8 mouse cellular contexts compared by ENCODE assay signal in the genomic region with DNA sequence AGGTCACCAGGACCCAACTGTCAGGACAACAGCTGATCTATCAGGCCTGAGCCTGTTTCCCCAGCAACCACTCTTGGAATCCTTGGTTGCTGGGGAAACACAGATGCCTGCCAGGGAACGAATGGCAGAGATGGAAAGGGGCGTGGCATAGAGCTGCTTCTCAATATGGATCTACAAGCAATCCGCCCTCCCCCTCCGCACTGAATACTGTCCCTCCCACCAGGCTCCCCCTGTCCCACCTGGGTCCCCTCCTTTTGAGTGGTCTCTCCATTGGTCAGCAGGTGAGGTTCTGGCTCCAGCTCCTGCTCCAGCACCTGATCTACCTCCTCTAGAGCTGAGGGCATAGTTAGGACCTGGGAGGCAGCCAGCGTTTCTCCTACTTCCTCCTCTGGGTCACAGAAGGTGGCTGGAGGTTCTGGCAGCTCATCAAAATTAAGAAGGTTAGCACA. TPM values are rescaled to one million over a fixed set of nuclear protein-coding genes. Genes with fewer than 3 reads are reported as not detected.
DNase-seq lines count a peak whose midpoint lies in the region; ATAC-seq and TF ChIP-seq lines count a peak whose summit lies in the region.

No protein-coding gene starts in this region.

- H3K9me3 ChIP-seq in intestine, embryonic 15.5 days, result no peaks in the 10 kb centered on the region

- WGBS in cerebellum, adult 2 months, result 24% methylated on average over 5 of the region's 5 CpGs
- 49% methylated on average over 5 of the region's 5 CpGs for WGBS in intestine, embryonic 15.5 days

- no peak overlapping the region for H3K4me3 ChIP-seq in cerebellum, adult 2 months (replicated peaks; ENCODE audit: insufficient read depth, low read depth, low read length)
- H3K4me3 ChIP-seq in myocyte, result no peak overlapping the region
- H3K4me3 ChIP-seq in intestine, embryonic 15.5 days (replicated peaks), result no peak overlapping the region

- no peak overlapping the region for H3K4me2 ChIP-seq in myocyte (ENCODE audit: low read depth)
- H3K4me2 ChIP-seq in intestine, embryonic 15.5 days (replicated peaks), result no peak overlapping the region

- no peaks in the 10 kb centered on the region for H3K79me2 ChIP-seq in myocyte (ENCODE audit: control insufficient read depth, insufficient read depth)

- no peak for ATAC-seq in intestine, embryonic 15.5 days

- peaks cover 12% of the 10 kb centered on the region for H3K4me1 ChIP-seq in cerebellum, adult 2 months (ENCODE audit: control insufficient read depth, insufficient read depth, low read length)
- peaks cover 25% of the 10 kb centered on the region for H3K4me1 ChIP-seq in intestine, embryonic 15.5 days (replicated peaks)

- no peak overlapping the region for H3K9ac ChIP-seq in intestine, embryonic 15.5 days

- H3K27ac ChIP-seq in cerebellum, adult 2 months (ENCODE audit: insufficient read depth, low read length), result no peak overlapping the region
- no peak overlapping the region for H3K27ac ChIP-seq in intestine, embryonic 15.5 days

- no peak for TF ChIP-seq POLR2A in cerebellum, adult 2 months (IDR thresholded peaks at IDR 0.05; ENCODE audit: borderline replicate concordance, insufficient read depth, low read length)
- no peak for TF ChIP-seq POLR2A in myocyte (IDR thresholded peaks at IDR 0.05; ENCODE audit: insufficient read length, low read depth)

- TF ChIP-seq CTCF in cerebellum, adult 2 months (IDR thresholded peaks at IDR 0.05; ENCODE audit: borderline replicate concordance, insufficient read depth, low read depth, low read length), result no peak

- peak; percentile 37 to 47 for DNase-seq in cerebellum, adult 2 months
- no peak for DNase-seq in cerebellum, adult 11 months
- DNase-seq in embryo, embryonic 11 days, result peak; percentile 85
- peak; percentile 79 to 91 for DNase-seq in layer of hippocampus, adult 18-20 months (ENCODE audit: low spot score in 2 of 2)
- no peak for DNase-seq in adrenal gland, adult (ENCODE audit: inconsistent age in 2 of 2, low spot score in 1 of 2)
- DNase-seq in T-cell, adult 2 months (ENCODE audit: low spot score), result no peak

- H3K27me3 ChIP-seq in cerebellum, adult 2 months (ENCODE audit: control insufficient read depth, insufficient read depth, low read length), result no peaks in the 10 kb centered on the region
- H3K27me3 ChIP-seq in myocyte (ENCODE audit: control insufficient read depth, insufficient read depth, insufficient read length), result no peaks in the 10 kb centered on the region
- H3K27me3 ChIP-seq in intestine, embryonic 15.5 days (replicated peaks), result no peaks in the 10 kb centered on the region

- no peak overlapping the region for H3ac ChIP-seq in myocyte (ENCODE audit: control insufficient read depth, insufficient read length)

- H3K36me3 ChIP-seq in myocyte (ENCODE audit: control insufficient read depth, insufficient read depth), result peaks cover 11% of the 10 kb centered on the region
- peaks cover 31% of the 10 kb centered on the region for H3K36me3 ChIP-seq in intestine, embryonic 15.5 days

TF ChIP-seq in myocyte, 11 proteins besides CTCF, POLR2A, EP300 and RAD21:
- no peak for TF ChIP-seq SRF (IDR thresholded peaks at IDR 0.05; ENCODE audit: control insufficient read depth, insufficient read length, low read depth)
- TF ChIP-seq CEBPB (IDR thresholded peaks at IDR 0.05; ENCODE audit: insufficient read depth, poor library complexity, severe bottlenecking), result no peak
- TF ChIP-seq POLR2AphosphoS2 (IDR thresholded peaks at IDR 0.05; ENCODE audit: insufficient read length, low read depth), result peak; percentile 26
- TF ChIP-seq TCF12 (IDR thresholded peaks at IDR 0.05; ENCODE audit: insufficient read depth, poor library complexity, severe bottlenecking), result no peak

RNA-seq across cellular contexts. Expression of a gene that starts 10.6 kb away (rescaled TPM):
- polyA plus RNA-seq in cerebellum, adult 2 months (2012; rRNA removed), result 10.7 and 13.0 TPM in 2 replicates
- 10 to 100 TPM; 75.6 to 79.2 TPM for total RNA-seq in layer of hippocampus, adult 18-20 months (2021)
- 5.1 TPM for polyA plus RNA-seq in myocyte (2012; fragmentation: generic; extraction: Trizol)
- polyA plus RNA-seq in intestine, embryonic 15.5 days (2015; fragmentation: Nextera tagmentation; extraction: Ambion mirVana), result 0.24 and 0.28 TPM in 2 replicates

RNA-seq across cellular contexts. Expression of a gene that starts 13.3 kb away (rescaled TPM):
- polyA plus RNA-seq in cerebellum, adult 2 months (2012; rRNA removed), result 97.4 and 108 TPM in 2 replicates
- total RNA-seq in layer of hippocampus, adult 18-20 months (2021), result 100 to 1,000 TPM; 359 to 362 TPM
- polyA plus RNA-seq in myocyte (2012; fragmentation: generic; extraction: Trizol), result 165 TPM
- 103 and 109 TPM in 2 replicates for polyA plus RNA-seq in intestine, embryonic 15.5 days (2015; fragmentation: Nextera tagmentation; extraction: Ambion mirVana)

RNA-seq across cellular contexts. Expression of a gene that starts 29.8 kb away (rescaled TPM):
- polyA plus RNA-seq in cerebellum, adult 2 months (2012; rRNA removed), result 52.7 and 53.9 TPM in 2 replicates
- total RNA-seq in layer of hippocampus, adult 18-20 months (2021), result 10 to 100 TPM; 60.3 to 63.2 TPM
- 29.1 TPM for polyA plus RNA-seq in myocyte (2012; fragmentation: generic; extraction: Trizol)
- polyA plus RNA-seq in intestine, embryonic 15.5 days (2015; fragmentation: Nextera tagmentation; extraction: Ambion mirVana), result 38.3 and 38.7 TPM in 2 replicates

RNA-seq across cellular contexts. Expression of a gene that starts 38.8 kb away (rescaled TPM):
- polyA plus RNA-seq in cerebellum, adult 2 months (2012; rRNA removed), result 66.8 and 67.2 TPM in 2 replicates
- total RNA-seq in layer of hippocampus, adult 18-20 months (2021), result 10 to 100 TPM; 93.2 to 99.5 TPM
- polyA plus RNA-seq in myocyte (2012; fragmentation: generic; extraction: Trizol), result 553 TPM
- 187 and 195 TPM in 2 replicates for polyA plus RNA-seq in intestine, embryonic 15.5 days (2015; fragmentation: Nextera tagmentation; extraction: Ambion mirVana)

RNA-seq across cellular contexts. Expression of a gene that starts 48.1 kb away (rescaled TPM):
- polyA plus RNA-seq in cerebellum, adult 2 months (2012; rRNA removed), result 0.05 and 0.11 TPM in 2 replicates
- under 1 TPM; 0.32 to 0.36 TPM for total RNA-seq in layer of hippocampus, adult 18-20 months (2021)
- not detected for polyA plus RNA-seq in myocyte (2012; fragmentation: generic; extraction: Trizol)
- polyA plus RNA-seq in intestine, embryonic 15.5 days (2015; fragmentation: Nextera tagmentation; extraction: Ambion mirVana), result 1.8 TPM in 2 replicates

Comparison
In these comparisons a context has a peak if more than half of its experiments do, and no peak if none do; other contexts are left out.
1. DNase-seq: peak in cerebellum, adult 2 months (2 of 2), embryo, embryonic 11 days (single experiment) and layer of hippocampus, adult 18-20 months (2 of 2); none in cerebellum, adult 11 months (single experiment), adrenal gland, adult (0 of 2) and T-cell, adult 2 months (single experiment).